Mouse (Mus musculus) forebrain, embryonic 15.5 days (tissue): ENCODE measurements at regions not wholly inside any gene's neighbourhood (a gene's known extent, or its start where the extent isn't known, plus 50 kb on each side); places are given as distances from the start of the nearest gene placed in this dataset.
A peak's percentile ranks its signal among the peaks of the same experiment; 100 is the strongest.

ENCODE experiments used
- ATAC-seq: fragments of 200-750 bp; cut with Nextera tagmentation; replicated peaks from 2 replicates; pipeline ENCODE4 v1.8.0; 2017; ENCODE audit warnings: mild to moderate bottlenecking, moderate TSS enrichment, moderate library complexity
- H3K27ac ChIP-seq: fragments of 300-500 bp; sonication (generic); replicated peaks from 2 replicates; pipeline ENCODE4 v1.5.1; 2015; ENCODE audit warnings: mild to moderate bottlenecking, inconsistent platforms
- H3K27me3 ChIP-seq: fragments of 300-500 bp; sonication (generic); 2 replicates; pipeline ENCODE4 v1.6.1; 2015; ENCODE audit warnings: inconsistent platforms
- H3K36me3 ChIP-seq: fragments of 300-500 bp; sonication (generic); 2 replicates; pipeline ENCODE4 v1.6.1; 2015; ENCODE audit warnings: mild to moderate bottlenecking, inconsistent platforms
- H3K4me1 ChIP-seq: fragments of 300-500 bp; sonication (generic); 2 replicates; pipeline ENCODE4 v1.6.1; 2015; ENCODE audit warnings: inconsistent platforms
- H3K4me2 ChIP-seq: fragments of 300-500 bp; sonication (generic); replicated peaks from 2 replicates; pipeline ENCODE4 v1.6.1; 2015; ENCODE audit warnings: mild to moderate bottlenecking, inconsistent platforms
- H3K4me3 ChIP-seq: fragments of 300-500 bp; sonication (generic); 2 replicates; pipeline ENCODE4 v1.5.1; 2015; ENCODE audit warnings: mild to moderate bottlenecking, inconsistent platforms
- H3K9ac ChIP-seq: fragments of 300-500 bp; sonication (generic); replicated peaks from 2 replicates; pipeline ENCODE4 v1.6.1; 2015; ENCODE audit warnings: mild to moderate bottlenecking, inconsistent platforms
- H3K9me3 ChIP-seq: fragments of 300-500 bp; sonication (generic); 2 replicates; pipeline ENCODE4 v1.6.1; 2016; ENCODE audit warnings: inconsistent platforms
- WGBS: fragments of 180-500 bp; shearing (Covaris S2); methylation state at CpG from one replicate; pipeline ENCODE4 v1.1.7; 2015; ENCODE audit warnings: mixed read lengths; 5-methylcytosine and 5-hydroxymethylcytosine counted together

- Histone ChIP-seq H3K36me3 (no peaks in the 10 kb centered on the region), H3K4me2 (no peak overlapping the region), H3K4me1 (0 out of 2 replicates have a peak, but pooled peaks cover 3% of the 10 kb centered on the region), H3K4me3 (no peak overlapping the region), H3K9ac (no peak overlapping the region), H3K27ac (no peak overlapping the region), H3K27me3 (no peaks in the 10 kb centered on the region), H3K9me3 (no peaks in the 10 kb centered on the region)
- WGBS, result 64% methylated on average over 1 of the region's 1 CpGs
- peak; percentile 82; the same call in 1 of the 2 replicates for ATAC-seq
Observed at GRCm38 (mm10) chr8:101462515-101462914, 1322.9 kb downstream of the Cdh11 start.

GRCm38 (mm10) chr8:101444730-101445129, 1340.7 kb downstream of the Cdh11 start:
- no peak overlapping the region for H3K4me2 ChIP-seq
- ATAC-seq, result peak; percentile 74
- 56% methylated on average over 1 of the region's 1 CpGs for WGBS
- H3K27me3 ChIP-seq, result no peaks in the 10 kb centered on the region
- H3K9ac ChIP-seq, result no peak overlapping the region
- H3K27ac ChIP-seq, result no peak overlapping the region
- H3K36me3 ChIP-seq, result no peaks in the 10 kb centered on the region
- no peaks in the 10 kb centered on the region for H3K4me1 ChIP-seq
- H3K4me3 ChIP-seq, result no peak overlapping the region
- no peaks in the 10 kb centered on the region for H3K9me3 ChIP-seq

- H3K9me3 ChIP-seq, result no peaks in the 10 kb centered on the region
- H3K4me2 ChIP-seq, result no peak overlapping the region
- no peak for ATAC-seq
- no peaks in the 10 kb centered on the region for H3K36me3 ChIP-seq
- WGBS, result 89% methylated on average over 2 of the region's 2 CpGs
- no peak overlapping the region for H3K9ac ChIP-seq
- no peaks in the 10 kb centered on the region for H3K4me1 ChIP-seq
- no peak overlapping the region for H3K4me3 ChIP-seq
- no peaks in the 10 kb centered on the region for H3K27me3 ChIP-seq
- H3K27ac ChIP-seq, result no peak overlapping the region
Observed at GRCm38 (mm10) chr8:101442563-101442962, 1342.9 kb downstream of the Cdh11 start.

- no peaks in the 10 kb centered on the region for H3K4me1 ChIP-seq
Observed at GRCm38 (mm10) chr8:101435691-101436090, 1349.8 kb downstream of the Cdh11 start.

More at GRCm38 (mm10) chr8:101435691-101436090, 1349.8 kb downstream of the Cdh11 start:
- Histone ChIP-seq H3K27me3 (no peaks in the 10 kb centered on the region), H3K9ac (no peak overlapping the region), H3K27ac (no peak overlapping the region), H3K4me3 (no peak overlapping the region), H3K36me3 (no peaks in the 10 kb centered on the region), H3K4me2 (no peak overlapping the region), H3K9me3 (no peaks in the 10 kb centered on the region)
- 42% methylated on average over 4 of the region's 4 CpGs for WGBS
- no peak for ATAC-seq
